Mouse (Mus musculus) erythroblast, adult 5-6 weeks (primary cell): ENCODE measurements around the gene Mt2. TPM values are rescaled to one million over a fixed set of nuclear protein-coding genes. Genes with fewer than 3 reads are reported as not detected.
"Not testable (repeated sequence)": the region's sequence is repeated elsewhere in the genome, so short reads cannot be mapped to it uniquely, and the experiment has no call there.

ENCODE experiments used
- ATAC-seq: replicated peaks from 2 replicates; pipeline ENCODE4 v1.8.0; 2016; ENCODE audit warnings: moderate number of reproducible peaks, mild to moderate bottlenecking, moderate TSS enrichment, inconsistent platforms; ENCODE audit not compliant: poor library complexity, low FRiP score, severe bottlenecking
- total RNA-seq, 2 experiments: library from RNA; stranded (forward) in 1 of 2; stranded (reverse) in 1 of 2; fragments of 150-400 nt in 1 of 2; fragments of 200-764, 138-1000 nt in 1 of 2; gene quantifications; 2 replicates each; pipeline versions ENCODE4 v1.2.3 to v1.2.4; 2015 to 2017; ENCODE audit warnings: low replicate concordance in 2 of 2

The Mt2 gene
- total RNA-seq (2015; ENCODE audit: low replicate concordance): 17.7 and 46.2 TPM in 2 replicates
- total RNA-seq (2017; ENCODE audit: low replicate concordance): 11.3 and 34.4 TPM in 2 replicates

GRCm38 (mm10) chr8:94172075-94172808, at the start of gene Mt2:
Mt2 (plus strand) TSS chr8:94172664.
- peak; percentile 85 for ATAC-seq

- no peak for ATAC-seq
Measured at GRCm38 (mm10) chr8:94122711-94123468, 49.6 kb upstream of the Mt2 start.

GRCm38 (mm10) chr8:94127711-94128110, 44.8 kb upstream of the Mt2 start:
- no peak for ATAC-seq

GRCm38 (mm10) chr8:94129133-94129789, 43.2 kb upstream of the Mt2 start:
- no peak for ATAC-seq

GRCm38 (mm10) chr8:94130126-94130525, 42.3 kb upstream of the Mt2 start:
- ATAC-seq: no peak

GRCm38 (mm10) chr8:94132096-94132495, 40.4 kb upstream of the Mt2 start:
- ATAC-seq: no peak

GRCm38 (mm10) chr8:94134601-94135000, 37.9 kb upstream of the Mt2 start:
- ATAC-seq: not testable (repeated sequence)

- no peak for ATAC-seq
Measured at GRCm38 (mm10) chr8:94135556-94135955, 36.9 kb upstream of the Mt2 start.

GRCm38 (mm10) chr8:94136192-94136591, 36.3 kb upstream of the Mt2 start:
- no peak for ATAC-seq

- ATAC-seq: no peak
Measured at GRCm38 (mm10) chr8:94136933-94137332, 35.5 kb upstream of the Mt2 start, which contains the start of gene Mt4. Mt4 (plus strand) TSS chr8:94137197.

- no peak for ATAC-seq
Measured at GRCm38 (mm10) chr8:94140266-94140795, 32.1 kb upstream of the Mt2 start.

GRCm38 (mm10) chr8:94148236-94148635, 24.2 kb upstream of the Mt2 start:
- no peak for ATAC-seq

- peak; percentile 81 for ATAC-seq
Measured at GRCm38 (mm10) chr8:94150925-94151324, 21.5 kb upstream of the Mt2 start.

GRCm38 (mm10) chr8:94152513-94153300, 19.8 kb upstream of the Mt2 start, which contains the start of gene Mt3:
Mt3 (plus strand) TSS chr8:94152607.
- ATAC-seq: no peak

- no peak for ATAC-seq
Measured at GRCm38 (mm10) chr8:94153451-94153850, 19.0 kb upstream of the Mt2 start.

- no peak for ATAC-seq
Measured at GRCm38 (mm10) chr8:94154537-94154936, 17.9 kb upstream of the Mt2 start.

GRCm38 (mm10) chr8:94156092-94156491, 16.4 kb upstream of the Mt2 start:
- no peak for ATAC-seq

GRCm38 (mm10) chr8:94165772-94166171, 6.7 kb upstream of the Mt2 start:
- ATAC-seq: not testable (repeated sequence)

- ATAC-seq: peak; percentile 82
Measured at GRCm38 (mm10) chr8:94167244-94167643, 5.2 kb upstream of the Mt2 start.
